Mouse (Mus musculus): ENCODE measurements at regions not wholly inside any gene's neighbourhood (a gene's known extent, or its start where the extent isn't known, plus 50 kb on each side); places are given as distances from the start of the nearest gene placed in this dataset.

GRCm38 (mm10) chr5:54258087-54258733, 259.9 kb downstream of the Stim2 start:
- Histone ChIP-seq H3K4me3 (ENCODE audit: insufficient read depth, poor library complexity, severe bottlenecking) (no peak overlapping the region), H3K27me3 (ENCODE audit: control insufficient read depth, insufficient read depth, insufficient read length) (no peaks in the 10 kb centered on the region), H3K79me2 (ENCODE audit: control insufficient read depth, insufficient read depth) (no peaks in the 10 kb centered on the region), H3K36me3 (ENCODE audit: control insufficient read depth, insufficient read depth) (no peaks in the 10 kb centered on the region), H3K79me3 (ENCODE audit: low read depth) (no peaks in the 10 kb centered on the region), H3ac (ENCODE audit: control insufficient read depth, insufficient read length, low read depth) (no peak overlapping the region)
- TF ChIP-seq MYOD1 (IDR thresholded peaks at IDR 0.05; ENCODE audit: control insufficient read depth, insufficient read length, low read depth) (no peak), USF1 (IDR thresholded peaks at IDR 0.05; ENCODE audit: low read depth) (no peak), FOSL1 (IDR thresholded peaks at IDR 0.05; ENCODE audit: insufficient read depth, low read length, poor library complexity, severe bottlenecking) (no peak), MAX (IDR thresholded peaks at IDR 0.05) (no peak), MYOG (IDR thresholded peaks at IDR 0.05; ENCODE audit: control insufficient read depth, extremely low read depth, insufficient read length) (no peak), CEBPB (IDR thresholded peaks at IDR 0.05; ENCODE audit: low read depth) (no peak), CTCF (IDR thresholded peaks at IDR 0.05; ENCODE audit: control insufficient read depth, insufficient read depth, insufficient read length) (no peak)

- no peak overlapping the region for H3K4me3 ChIP-seq (ENCODE audit: insufficient read depth, poor library complexity, severe bottlenecking)
These were observed 266.7 kb downstream of the Stim2 start for GRCm38 (mm10) chr5:54264867-54265434.

GRCm38 (mm10) chr5:54267905-54268590, 269.7 kb downstream of the Stim2 start:
- no peaks in the 10 kb centered on the region for H3K79me2 ChIP-seq (ENCODE audit: control insufficient read depth, insufficient read depth)
- no peak for TF ChIP-seq FOSL1 (IDR thresholded peaks at IDR 0.05; ENCODE audit: insufficient read depth, low read length, poor library complexity, severe bottlenecking)
- no peak for TF ChIP-seq MYOD1 (IDR thresholded peaks at IDR 0.05; ENCODE audit: control insufficient read depth, insufficient read length, low read depth)
- no peak for TF ChIP-seq CEBPB (IDR thresholded peaks at IDR 0.05; ENCODE audit: low read depth)
- no peak for TF ChIP-seq MYOG (IDR thresholded peaks at IDR 0.05; ENCODE audit: control insufficient read depth, extremely low read depth, insufficient read length)
- TF ChIP-seq CTCF (IDR thresholded peaks at IDR 0.05; ENCODE audit: control insufficient read depth, insufficient read depth, insufficient read length), result no peak
- no peaks in the 10 kb centered on the region for H3K36me3 ChIP-seq (ENCODE audit: control insufficient read depth, insufficient read depth)
- no peaks in the 10 kb centered on the region for H3K79me3 ChIP-seq (ENCODE audit: low read depth)
- no peak overlapping the region for H3ac ChIP-seq (ENCODE audit: control insufficient read depth, insufficient read length, low read depth)
- no peak overlapping the region for H3K4me3 ChIP-seq (ENCODE audit: insufficient read depth, poor library complexity, severe bottlenecking)
- H3K27me3 ChIP-seq (ENCODE audit: control insufficient read depth, insufficient read depth, insufficient read length), result no peaks in the 10 kb centered on the region

More at GRCm38 (mm10) chr5:54264867-54265434, 266.7 kb downstream of the Stim2 start:
- Histone ChIP-seq H3K79me2 (ENCODE audit: control insufficient read depth, insufficient read depth) (no peaks in the 10 kb centered on the region), H3K27me3 (ENCODE audit: control insufficient read depth, insufficient read depth, insufficient read length) (no peaks in the 10 kb centered on the region), H3ac (ENCODE audit: control insufficient read depth, insufficient read length, low read depth) (no peak overlapping the region), H3K36me3 (ENCODE audit: control insufficient read depth, insufficient read depth) (no peaks in the 10 kb centered on the region), H3K79me3 (ENCODE audit: low read depth) (no peaks in the 10 kb centered on the region)
- TF ChIP-seq MAX (IDR thresholded peaks at IDR 0.05) (no peak), CTCF (IDR thresholded peaks at IDR 0.05; ENCODE audit: control insufficient read depth, insufficient read depth, insufficient read length) (no peak), USF1 (IDR thresholded peaks at IDR 0.05; ENCODE audit: low read depth) (no peak), MYOG (IDR thresholded peaks at IDR 0.05; ENCODE audit: control insufficient read depth, extremely low read depth, insufficient read length) (no peak), MYOD1 (IDR thresholded peaks at IDR 0.05; ENCODE audit: control insufficient read depth, insufficient read length, low read depth) (no peak), FOSL1 (IDR thresholded peaks at IDR 0.05; ENCODE audit: insufficient read depth, low read length, poor library complexity, severe bottlenecking) (no peak)

- Histone ChIP-seq H3K4me3 (ENCODE audit: insufficient read depth, poor library complexity, severe bottlenecking) (no peak overlapping the region), H3K27me3 (ENCODE audit: control insufficient read depth, insufficient read depth, insufficient read length) (no peaks in the 10 kb centered on the region), H3K79me2 (ENCODE audit: control insufficient read depth, insufficient read depth) (no peaks in the 10 kb centered on the region), H3K36me3 (ENCODE audit: control insufficient read depth, insufficient read depth) (no peaks in the 10 kb centered on the region), H3K79me3 (ENCODE audit: low read depth) (no peaks in the 10 kb centered on the region), H3ac (ENCODE audit: control insufficient read depth, insufficient read length, low read depth) (no peak overlapping the region)
- TF ChIP-seq USF1 (IDR thresholded peaks at IDR 0.05; ENCODE audit: low read depth) (no peak), FOSL1 (IDR thresholded peaks at IDR 0.05; ENCODE audit: insufficient read depth, low read length, poor library complexity, severe bottlenecking) (no peak), MAX (IDR thresholded peaks at IDR 0.05) (no peak), CEBPB (IDR thresholded peaks at IDR 0.05; ENCODE audit: low read depth) (no peak), MYOD1 (IDR thresholded peaks at IDR 0.05; ENCODE audit: control insufficient read depth, insufficient read length, low read depth) (no peak), MYOG (IDR thresholded peaks at IDR 0.05; ENCODE audit: control insufficient read depth, extremely low read depth, insufficient read length) (no peak), CTCF (IDR thresholded peaks at IDR 0.05; ENCODE audit: control insufficient read depth, insufficient read depth, insufficient read length) (no peak)
These were observed 281.1 kb downstream of the Stim2 start for GRCm38 (mm10) chr5:54279357-54279756.

GRCm38 (mm10) chr5:54280670-54281069, 282.4 kb downstream of the Stim2 start:
- Histone ChIP-seq H3K79me3 (ENCODE audit: low read depth) (no peaks in the 10 kb centered on the region), H3ac (ENCODE audit: control insufficient read depth, insufficient read length, low read depth) (no peak overlapping the region), H3K79me2 (ENCODE audit: control insufficient read depth, insufficient read depth) (no peaks in the 10 kb centered on the region), H3K4me3 (ENCODE audit: insufficient read depth, poor library complexity, severe bottlenecking) (no peak overlapping the region), H3K27me3 (ENCODE audit: control insufficient read depth, insufficient read depth, insufficient read length) (no peaks in the 10 kb centered on the region), H3K36me3 (ENCODE audit: control insufficient read depth, insufficient read depth) (no peaks in the 10 kb centered on the region)
- TF ChIP-seq MAX (IDR thresholded peaks at IDR 0.05), result no peak
- TF ChIP-seq MYOD1 (IDR thresholded peaks at IDR 0.05; ENCODE audit: control insufficient read depth, insufficient read length, low read depth), result no peak
- TF ChIP-seq FOSL1 (IDR thresholded peaks at IDR 0.05; ENCODE audit: insufficient read depth, low read length, poor library complexity, severe bottlenecking), result no peak
- TF ChIP-seq MYOG (IDR thresholded peaks at IDR 0.05; ENCODE audit: control insufficient read depth, extremely low read depth, insufficient read length), result no peak
- TF ChIP-seq USF1 (IDR thresholded peaks at IDR 0.05; ENCODE audit: low read depth), result no peak
- no peak for TF ChIP-seq CEBPB (IDR thresholded peaks at IDR 0.05; ENCODE audit: low read depth)
- no peak for TF ChIP-seq CTCF (IDR thresholded peaks at IDR 0.05; ENCODE audit: control insufficient read depth, insufficient read depth, insufficient read length)

All from C2C12 (cell line).